Mouse (Mus musculus): Measurements from ENCODE around the gene Tnrc6c.

DNA sequence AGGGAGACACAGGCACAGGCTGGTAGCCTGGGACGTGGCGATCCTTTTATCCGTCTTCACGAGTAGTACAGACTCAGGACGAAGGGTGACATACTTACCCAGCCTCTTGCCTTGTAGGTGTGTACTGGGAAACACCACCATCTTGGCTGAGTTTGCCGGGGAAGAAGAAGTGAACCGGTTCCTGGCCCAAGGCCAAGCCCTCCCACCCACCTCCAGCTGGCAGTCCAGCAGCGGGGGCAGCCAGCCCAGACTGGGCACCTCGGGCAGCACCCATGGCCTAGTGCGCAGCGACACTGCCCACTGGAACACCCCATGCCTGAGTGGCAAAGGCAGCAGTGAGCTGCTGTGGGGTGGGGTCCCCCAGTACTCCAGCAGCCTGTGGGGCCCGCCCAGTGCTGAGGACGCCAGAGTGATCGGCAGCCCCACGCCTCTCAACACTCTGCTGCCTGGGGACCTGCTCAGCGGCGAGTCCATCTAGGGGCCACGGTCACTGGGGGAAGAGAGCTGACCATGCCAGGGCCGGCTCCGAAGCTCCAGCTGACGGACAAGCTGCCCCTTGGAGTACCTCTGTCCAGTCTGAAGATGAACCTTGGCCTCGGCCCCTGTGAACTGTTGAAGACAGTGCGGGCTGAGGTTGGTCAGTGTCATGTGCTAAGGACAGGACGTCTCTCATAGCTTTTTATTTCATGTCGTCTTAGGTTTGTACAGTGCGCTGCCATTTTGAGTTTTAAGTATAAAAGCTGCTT lies 106.5 kb downstream of the Tnrc6c start:
- no peak for TF ChIP-seq CTCF (IDR thresholded peaks at IDR 0.05; ENCODE audit: borderline replicate concordance, insufficient read depth, low read length)
- TF ChIP-seq POLR2A (IDR thresholded peaks at IDR 0.05; ENCODE audit: low read depth, low read length) = no peak

Measured in embryonic fibroblast, embryonic 13.5 days (primary cell).